Comparison of ENCODE assay signal across 26 mouse cellular contexts in the genomic region with DNA sequence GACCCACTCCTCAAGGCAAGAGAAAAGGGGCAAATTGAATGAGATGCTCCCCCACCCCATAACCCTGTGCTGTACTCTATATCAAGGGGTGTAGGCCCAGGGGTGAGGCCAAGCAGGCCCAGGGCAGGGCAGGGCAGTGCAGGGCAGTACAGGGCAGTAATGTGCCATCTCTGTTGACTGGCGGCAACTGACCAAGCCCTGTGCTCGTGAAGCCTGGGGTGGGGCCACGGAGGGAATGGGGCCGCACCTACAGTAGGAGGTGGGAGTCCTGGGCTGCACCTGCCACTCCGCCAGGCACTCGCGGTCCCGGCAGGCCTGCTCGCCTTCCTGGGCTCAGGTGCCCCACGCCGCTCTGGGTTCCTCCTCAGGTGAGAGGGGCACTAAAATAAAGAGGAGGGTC. TPM values are rescaled to one million over a fixed set of nuclear protein-coding genes. Genes with fewer than 3 reads are reported as not detected.
DNase-seq lines count a peak whose midpoint lies in the region; ATAC-seq and TF ChIP-seq lines count a peak whose summit lies in the region.
"Had no signal": no experiment of that assay in that cellular context is flagged by ENCODE, and none has a peak within 500 bp of the region (broad histone marks: within the 10 kb centered on the region; RNA-seq: fewer than 3 reads in every experiment).

No protein-coding gene starts in this region.

- no peak for ATAC-seq in intestine, embryonic 16.5 days
- no peak for ATAC-seq in intestine, embryonic 15.5 days
- ATAC-seq: forebrain, embryonic 15.5 days; midbrain, embryonic 13.5 days had no signal

- TF ChIP-seq POLR2A in heart, adult 2 months (IDR thresholded peaks at IDR 0.05; ENCODE audit: insufficient read depth, low read depth, low read length), result no peak
- peak; percentile 26; the same call in 1 of the 2 replicates for TF ChIP-seq POLR2A in small intestine, adult 2 months (IDR thresholded peaks at IDR 0.05; ENCODE audit: low read depth, low read length)

- no peaks in the 10 kb centered on the region for H3K9me3 ChIP-seq in intestine, embryonic 16.5 days (ENCODE audit: control insufficient read depth, low read length)
- no peaks in the 10 kb centered on the region for H3K9me3 ChIP-seq in intestine, embryonic 15.5 days
- H3K9me3 ChIP-seq: forebrain, embryonic 15.5 days; hindbrain, embryonic 15.5 days; limb, embryonic 13.5 days; megakaryocyte, embryonic 14.5 days; midbrain, embryonic 13.5 days; neural tube, embryonic 12.5 days had no signal

- DNase-seq in heart, adult 2 months, result no peak
- DNase-seq in heart, postnatal 14 days, result no peak
- DNase-seq in lung, postnatal 4 days, result no peak
- DNase-seq: adrenal gland, adult 8-10 months; B cell, adult 2 months; cerebellum, adult 2 months; cerebellum, postnatal 36 days; gastrocnemius, postnatal 14 days; heart, adult 11 months; heart, postnatal 10 days; kidney, postnatal 10 days; lung, embryonic 14.5 days; retina, postnatal 1 day; thymus, adult 2 months; thymus, postnatal 4 days had no signal

- peak overlapping the region; percentile 35 for H3K9ac ChIP-seq in heart, adult 2 months (ENCODE audit: low read depth, low read length)
- H3K9ac ChIP-seq in intestine, embryonic 16.5 days (ENCODE audit: low read depth, low read length), result peak overlapping the region; percentile 36; the same call in 1 of the 2 replicates
- no peak overlapping the region for H3K9ac ChIP-seq in intestine, embryonic 15.5 days
- H3K9ac ChIP-seq: forebrain, embryonic 15.5 days; hindbrain, embryonic 15.5 days; limb, embryonic 13.5 days; liver, embryonic 14.5 days; lung, embryonic 14.5 days; midbrain, embryonic 13.5 days; neural tube, embryonic 12.5 days had no signal

- peak overlapping the region; percentile 35; the same call in 1 of the 2 replicates for H3K4me3 ChIP-seq in heart, adult 2 months
- no peak overlapping the region; the same call in 1 of the 2 replicates for H3K4me3 ChIP-seq in intestine, embryonic 16.5 days (ENCODE audit: low read length)
- no peak overlapping the region for H3K4me3 ChIP-seq in intestine, embryonic 15.5 days (replicated peaks)
- H3K4me3 ChIP-seq in brown adipose tissue, adult 24 weeks (ENCODE audit: insufficient read depth, low read depth, low read length), result peak overlapping the region; percentile 62; the same call in 1 of the 2 replicates
- H3K4me3 ChIP-seq in small intestine, adult 2 months (ENCODE audit: low read depth, low read length), result peak overlapping the region; percentile 39
- H3K4me3 ChIP-seq: forebrain, embryonic 15.5 days; hindbrain, embryonic 15.5 days; limb, embryonic 13.5 days; megakaryocyte, embryonic 14.5 days; midbrain, embryonic 13.5 days; neural tube, embryonic 12.5 days had no signal

- H3K4me2 ChIP-seq in intestine, embryonic 16.5 days (ENCODE audit: low read depth, low read length), result no peak overlapping the region
- no peak overlapping the region for H3K4me2 ChIP-seq in intestine, embryonic 15.5 days (replicated peaks)
- H3K4me2 ChIP-seq: forebrain, embryonic 15.5 days; hindbrain, embryonic 15.5 days; limb, embryonic 13.5 days; lung, embryonic 14.5 days; midbrain, embryonic 13.5 days; neural tube, embryonic 12.5 days had no signal

- intact Hi-C loops in heart, adult 2 months (cut with DNase I), result loop anchor here (5.0 kb wide), 2 partner anchors 33 to 622 kb away; partner anchors contain the start of gene Stub1
- intact Hi-C loops in heart, postnatal 14 days (cut with DNase I), result loop anchor here (5.0 kb wide), 1 partner anchor 93 kb away; the partner anchor contains the start of gene Narfl

- no peaks in the 10 kb centered on the region for H3K36me3 ChIP-seq in heart, adult 2 months (ENCODE audit: control insufficient read depth, insufficient read depth, low read length)
- H3K36me3 ChIP-seq in intestine, embryonic 16.5 days (ENCODE audit: control insufficient read depth, insufficient read depth, low read length), result no peaks in the 10 kb centered on the region
- H3K36me3 ChIP-seq in intestine, embryonic 15.5 days, result no peaks in the 10 kb centered on the region
- no peaks in the 10 kb centered on the region for H3K36me3 ChIP-seq in small intestine, adult 2 months (ENCODE audit: control insufficient read depth, insufficient read depth, low read length)
- H3K36me3 ChIP-seq: forebrain, embryonic 15.5 days; hindbrain, embryonic 15.5 days; limb, embryonic 13.5 days; midbrain, embryonic 13.5 days; neural tube, embryonic 12.5 days had no signal

- TF ChIP-seq EP300 in heart, adult 2 months (IDR thresholded peaks at IDR 0.05; ENCODE audit: insufficient read depth, low read depth, low read length), result no peak

- no peaks in the 10 kb centered on the region for H3K27me3 ChIP-seq in heart, adult 2 months (ENCODE audit: control insufficient read depth, insufficient read depth, low read length)
- H3K27me3 ChIP-seq in intestine, embryonic 16.5 days (replicated peaks; ENCODE audit: control insufficient read depth, insufficient read depth, low read length), result no peaks in the 10 kb centered on the region
- H3K27me3 ChIP-seq in intestine, embryonic 15.5 days (replicated peaks), result no peaks in the 10 kb centered on the region
- no peaks in the 10 kb centered on the region for H3K27me3 ChIP-seq in small intestine, adult 2 months (ENCODE audit: control insufficient read depth, insufficient read depth, low read length)
- H3K27me3 ChIP-seq: forebrain, embryonic 15.5 days; hindbrain, embryonic 15.5 days; limb, embryonic 13.5 days; megakaryocyte, embryonic 14.5 days; neural tube, embryonic 12.5 days had no signal

- H3K4me1 ChIP-seq in heart, adult 2 months (ENCODE audit: control insufficient read depth, insufficient read depth, low read length), result peaks cover 5% of the 10 kb centered on the region
- peaks cover 34% of the 10 kb centered on the region for H3K4me1 ChIP-seq in intestine, embryonic 16.5 days (ENCODE audit: control insufficient read depth, insufficient read depth, low read length)
- H3K4me1 ChIP-seq in intestine, embryonic 15.5 days (replicated peaks), result peaks cover 25% of the 10 kb centered on the region
- H3K4me1 ChIP-seq in brown adipose tissue, adult 24 weeks (ENCODE audit: control insufficient read depth, insufficient read depth, insufficient read length, low read length), result 0 out of 2 replicates have a peak, but pooled peaks cover 3% of the 10 kb centered on the region
- peaks cover 45% of the 10 kb centered on the region for H3K4me1 ChIP-seq in small intestine, adult 2 months (ENCODE audit: control insufficient read depth, insufficient read depth, insufficient read length, low read length)

- H3K79me2 ChIP-seq in heart, adult 2 months (replicated peaks; ENCODE audit: control insufficient read depth, insufficient read depth, low read length), result peaks cover 3% of the 10 kb centered on the region

- no peak for TF ChIP-seq CTCF in heart, adult 2 months (IDR thresholded peaks at IDR 0.05)
- no peak for TF ChIP-seq CTCF in small intestine, adult 2 months (IDR thresholded peaks at IDR 0.05; ENCODE audit: extremely low read depth, insufficient read length, insufficient replicate concordance, low read depth, low read length)

- H3K27ac ChIP-seq in heart, adult 2 months, result peak overlapping the region; percentile 36; the same call in 1 of the 2 replicates
- no peak overlapping the region for H3K27ac ChIP-seq in intestine, embryonic 16.5 days (ENCODE audit: low read length)
- H3K27ac ChIP-seq in intestine, embryonic 15.5 days, result no peak overlapping the region
- peak overlapping the region; percentile 93 for H3K27ac ChIP-seq in brown adipose tissue, adult 24 weeks (replicated peaks; ENCODE audit: low read depth, low read length)
- H3K27ac ChIP-seq in small intestine, adult 2 months (ENCODE audit: insufficient read depth, low read depth, low read length), result peak overlapping the region; percentile 44; the same call in 1 of the 2 replicates
- H3K27ac ChIP-seq: forebrain, embryonic 15.5 days; hindbrain, embryonic 15.5 days; limb, embryonic 13.5 days; liver, embryonic 14.5 days; midbrain, embryonic 13.5 days; neural tube, embryonic 12.5 days had no signal

- 80% methylated on average over 11 of the region's 11 CpGs for WGBS in heart, adult 2 months
- 76% methylated on average over 11 of the region's 11 CpGs for WGBS in intestine, embryonic 16.5 days
- WGBS in intestine, embryonic 15.5 days, result 80% methylated on average over 11 of the region's 11 CpGs
- WGBS in small intestine, adult 2 months, result 43% methylated on average over 11 of the region's 11 CpGs

RNA-seq across cellular contexts. Expression of gene Mcrip2, which starts 3.3 kb away (rescaled TPM):
- total RNA-seq in heart, adult 2 months (2021), result 100 to 1,000 TPM; 234 to 288 TPM
- 189 and 254 TPM in 2 replicates for polyA plus RNA-seq in heart, adult 2 months (2012; rRNA removed)
- 100 to 1,000 TPM; 226 to 230 TPM for total RNA-seq in heart, postnatal 14 days (2021)
- 79.5 and 89.3 TPM in 2 replicates for polyA plus RNA-seq in intestine, embryonic 16.5 days (2015; fragmentation: Nextera tagmentation; extraction: Ambion mirVana)
- 73.0 and 77.0 TPM in 2 replicates for polyA plus RNA-seq in intestine, embryonic 15.5 days (2015; fragmentation: Nextera tagmentation; extraction: Ambion mirVana)
- 432 and 445 TPM in 2 replicates for polyA plus RNA-seq in brown adipose tissue, adult 24 weeks (2012; ENCODE audit: insufficient read depth, insufficient read length, missing spikeins)
- 84.8 and 111 TPM in 2 replicates for polyA plus RNA-seq in small intestine, adult 2 months (2012; rRNA removed)

RNA-seq across cellular contexts. Expression of gene Wdr90, which starts 4.0 kb away (rescaled TPM):
- 1 to 10 TPM; 1.2 to 1.3 TPM for total RNA-seq in heart, adult 2 months (2021)
- polyA plus RNA-seq in heart, adult 2 months (2012; rRNA removed), result 8.0 and 8.5 TPM in 2 replicates
- 1 to 10 TPM; 5.2 to 5.7 TPM for total RNA-seq in heart, postnatal 14 days (2021)
- 11.3 and 11.9 TPM in 2 replicates for polyA plus RNA-seq in intestine, embryonic 16.5 days (2015; fragmentation: Nextera tagmentation; extraction: Ambion mirVana)
- 14.0 and 18.7 TPM in 2 replicates for polyA plus RNA-seq in intestine, embryonic 15.5 days (2015; fragmentation: Nextera tagmentation; extraction: Ambion mirVana)
- 1.6 and 2.4 TPM in 2 replicates for polyA plus RNA-seq in brown adipose tissue, adult 24 weeks (2012; ENCODE audit: insufficient read depth, insufficient read length, missing spikeins)
- polyA plus RNA-seq in small intestine, adult 2 months (2012; rRNA removed), result 8.3 and 13.3 TPM in 2 replicates

RNA-seq across cellular contexts. Expression of gene Mettl26, which starts 9.6 kb away (rescaled TPM):
- 10 to 100 TPM; 12.7 TPM for total RNA-seq in heart, adult 2 months (2021)
- 24.8 and 30.5 TPM in 2 replicates for polyA plus RNA-seq in heart, adult 2 months (2012; rRNA removed)
- total RNA-seq in heart, postnatal 14 days (2021), result 10 to 100 TPM; 11.3 to 13.2 TPM
- polyA plus RNA-seq in intestine, embryonic 16.5 days (2015; fragmentation: Nextera tagmentation; extraction: Ambion mirVana), result 61.0 and 66.9 TPM in 2 replicates
- 53.5 and 67.8 TPM in 2 replicates for polyA plus RNA-seq in intestine, embryonic 15.5 days (2015; fragmentation: Nextera tagmentation; extraction: Ambion mirVana)
- 47.5 and 52.1 TPM in 2 replicates for polyA plus RNA-seq in brown adipose tissue, adult 24 weeks (2012; ENCODE audit: insufficient read depth, insufficient read length, missing spikeins)
- polyA plus RNA-seq in small intestine, adult 2 months (2012; rRNA removed), result 149 and 196 TPM in 2 replicates

RNA-seq across cellular contexts. Expression of gene Wfikkn1, which starts 15.4 kb away (rescaled TPM):
- under 1 TPM; 0.50 to 0.82 TPM for total RNA-seq in heart, adult 2 months (2021)
- 0.29 and 0.44 TPM in 2 replicates for polyA plus RNA-seq in heart, adult 2 months (2012; rRNA removed)
- total RNA-seq in heart, postnatal 14 days (2021), result under 1 TPM; 0.91 to 1.00 TPM
- 0.16 and 0.55 TPM in 2 replicates for polyA plus RNA-seq in intestine, embryonic 16.5 days (2015; fragmentation: Nextera tagmentation; extraction: Ambion mirVana)
- 0.29 and 0.36 TPM in 2 replicates for polyA plus RNA-seq in intestine, embryonic 15.5 days (2015; fragmentation: Nextera tagmentation; extraction: Ambion mirVana)
- polyA plus RNA-seq in brown adipose tissue, adult 24 weeks (2012; ENCODE audit: insufficient read depth, insufficient read length, missing spikeins), result not detected in 2 replicates
- polyA plus RNA-seq in small intestine, adult 2 months (2012; rRNA removed), result 0.72 and 2.6 TPM in 2 replicates

RNA-seq across cellular contexts. Expression of gene Rhot2, which starts 20.6 kb away (rescaled TPM):
- 100 to 1,000 TPM; 120 to 139 TPM for total RNA-seq in heart, adult 2 months (2021)
- polyA plus RNA-seq in heart, adult 2 months (2012; rRNA removed), result 209 and 257 TPM in 2 replicates
- total RNA-seq in heart, postnatal 14 days (2021), result 100 to 1,000 TPM; 103 to 105 TPM
- 21.5 and 23.2 TPM in 2 replicates for polyA plus RNA-seq in intestine, embryonic 16.5 days (2015; fragmentation: Nextera tagmentation; extraction: Ambion mirVana)
- 19.2 and 22.1 TPM in 2 replicates for polyA plus RNA-seq in intestine, embryonic 15.5 days (2015; fragmentation: Nextera tagmentation; extraction: Ambion mirVana)
- polyA plus RNA-seq in brown adipose tissue, adult 24 weeks (2012; ENCODE audit: insufficient read depth, insufficient read length, missing spikeins), result 69.0 and 72.5 TPM in 2 replicates
- polyA plus RNA-seq in small intestine, adult 2 months (2012; rRNA removed), result 54.9 and 87.5 TPM in 2 replicates

Comparison
In these comparisons a context has a peak if more than half of its experiments do, and no peak if none do; other contexts are left out.
1. H3K27ac ChIP-seq: peak in heart, adult 2 months (single experiment), brown adipose tissue, adult 24 weeks (single experiment) and small intestine, adult 2 months (single experiment); none in intestine, embryonic 16.5 days (single experiment) and intestine, embryonic 15.5 days (single experiment).
2. H3K4me3 ChIP-seq: peak in heart, adult 2 months (single experiment), brown adipose tissue, adult 24 weeks (single experiment) and small intestine, adult 2 months (single experiment); none in intestine, embryonic 16.5 days (single experiment) and intestine, embryonic 15.5 days (single experiment).